Mouse (Mus musculus): ENCODE data around the gene Usp35.

- TF ChIP-seq CTCF (IDR thresholded peaks at IDR 0.05; ENCODE audit: control insufficient read depth, insufficient read depth, low read length) = no peak
- TF ChIP-seq POLR2A (IDR thresholded peaks at IDR 0.05; ENCODE audit: borderline replicate concordance, control insufficient read depth, low read depth, low read length) = no peak
Measured at GRCm38 (mm10) chr7:97296986-97297385, 34.8 kb downstream of the Usp35 start.
